17 mouse cellular contexts compared by ENCODE assay signal in the genomic region with DNA sequence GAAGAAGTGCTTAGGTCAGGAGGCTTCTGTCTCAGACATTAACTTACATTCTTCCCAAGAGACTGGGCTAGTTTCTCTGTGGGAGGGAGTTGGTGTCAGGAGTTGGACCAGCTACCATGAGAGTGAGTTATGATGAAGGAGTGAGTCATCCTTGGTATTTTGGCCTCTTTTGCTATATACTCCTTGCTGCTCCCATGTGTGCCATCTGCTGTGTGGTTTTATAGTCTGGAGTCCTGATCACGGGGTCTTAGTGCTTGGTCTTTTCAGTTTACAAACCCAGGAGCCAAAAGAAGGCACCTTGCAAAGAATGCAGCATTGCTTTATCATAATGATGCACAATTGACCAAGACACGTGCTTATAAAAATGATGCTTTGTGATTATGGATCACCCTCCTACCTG. TPM values are rescaled to one million over a fixed set of nuclear protein-coding genes. Genes with fewer than 3 reads are reported as not detected.
DNase-seq lines count a peak whose midpoint lies in the region; TF ChIP-seq lines count a peak whose summit lies in the region.
"Had no signal": no experiment of that assay in that cellular context is flagged by ENCODE, and none has a peak within 500 bp of the region (broad histone marks: within the 10 kb centered on the region; RNA-seq: fewer than 3 reads in every experiment).

No protein-coding gene starts in this region.

- TF ChIP-seq CTCF in cerebellum, adult 2 months (IDR thresholded peaks at IDR 0.05; ENCODE audit: borderline replicate concordance, insufficient read depth, low read depth, low read length) = no peak

- no peak overlapping the region for H3K27ac ChIP-seq in cerebellum, adult 2 months (ENCODE audit: insufficient read depth, low read length)
- H3K27ac ChIP-seq: embryonic facial prominence, embryonic 12.5 days; forebrain, embryonic 15.5 days; midbrain, embryonic 12.5 days; stomach, embryonic 15.5 days had no signal

- TF ChIP-seq POLR2A in cerebellum, adult 2 months (IDR thresholded peaks at IDR 0.05; ENCODE audit: borderline replicate concordance, insufficient read depth, low read length) = no peak

- no peaks in the 10 kb centered on the region for H3K4me1 ChIP-seq in cerebellum, adult 2 months (ENCODE audit: control insufficient read depth, insufficient read depth, low read length)
- H3K4me1 ChIP-seq: embryonic facial prominence, embryonic 12.5 days; forebrain, embryonic 15.5 days; midbrain, embryonic 12.5 days; stomach, embryonic 15.5 days had no signal

- no peak overlapping the region for H3K4me3 ChIP-seq in cerebellum, adult 2 months (replicated peaks; ENCODE audit: insufficient read depth, low read depth, low read length)
- H3K4me3 ChIP-seq: embryonic facial prominence, embryonic 12.5 days; forebrain, embryonic 15.5 days; midbrain, embryonic 12.5 days; stomach, embryonic 15.5 days had no signal

- 55% methylated on average over 2 of the region's 2 CpGs for WGBS in cerebellum, adult 2 months

- intact Hi-C loops in left cerebral cortex, postnatal 14 days (cut with DNase I) = no loop called here

- H3K27me3 ChIP-seq in cerebellum, adult 2 months (ENCODE audit: control insufficient read depth, insufficient read depth, low read length) = no peaks in the 10 kb centered on the region; the same call in 1 of the 2 replicates
- H3K27me3 ChIP-seq: embryonic facial prominence, embryonic 12.5 days; forebrain, embryonic 15.5 days; midbrain, embryonic 12.5 days; stomach, embryonic 15.5 days had no signal

- peak; percentile 13 to 63 for DNase-seq in cerebellum, adult 2 months
- DNase-seq in cerebellum, adult 11 months = no peak
- DNase-seq in layer of hippocampus, adult 9-11 months = peak; percentile 31
- no peak for DNase-seq in layer of hippocampus, postnatal 25 days (ENCODE audit: extremely low spot score in 1 of 2, low spot score in 1 of 2)
- DNase-seq in Muller cell, postnatal 12 days (ENCODE audit: inconsistent ontology term) = peak; percentile 71
- peak; percentile 22 to 69 for DNase-seq in left cerebral cortex, postnatal 14 days (ENCODE audit: low spot score in 2 of 2)
- no peak for DNase-seq in heart, postnatal 4 days
- DNase-seq in B cell, adult 2 months = no peak
- DNase-seq: kidney, postnatal 36 days; liver; lung, postnatal 10 days; thymus, postnatal 4 days had no signal

RNA-seq across cellular contexts. Expression of gene Zfp503, which starts 56.6 kb away (rescaled TPM):
- polyA plus RNA-seq in cerebellum, adult 2 months (2012; rRNA removed) = 4.0 and 4.4 TPM in 2 replicates
- total RNA-seq in layer of hippocampus, postnatal 25 days (2021) = 1 to 10 TPM; 2.6 to 2.8 TPM
- 1 to 10 TPM; 1.7 to 3.6 TPM for total RNA-seq in left cerebral cortex, postnatal 14 days (2021)
- 1 to 10 TPM; 2.5 to 3.3 TPM for total RNA-seq in heart, postnatal 4 days (2021)
- polyA plus RNA-seq: inflammation-experienced regulatory T-cells, adult 6 months had no signal

Comparison
In these comparisons a context has a peak if more than half of its experiments do, and no peak if none do; other contexts are left out.
1. DNase-seq: peak in cerebellum, adult 2 months (2 of 2), layer of hippocampus, adult 9-11 months (single experiment), Muller cell, postnatal 12 days (single experiment) and left cerebral cortex, postnatal 14 days (2 of 2); none in cerebellum, adult 11 months (single experiment), layer of hippocampus, postnatal 25 days (0 of 2), heart, postnatal 4 days (single experiment) and B cell, adult 2 months (0 of 2).